Mouse (Mus musculus): ENCODE measurements around the gene Gm49486. TPM values are rescaled to one million over a fixed set of nuclear protein-coding genes. Genes with fewer than 3 reads are reported as not detected.

The Gm49486 gene
- polyA plus RNA-seq, 1 experiment from 2014 or later, result 0.30 TPM

- Histone ChIP-seq H3K4me1 (replicated peaks; ENCODE audit: control insufficient read depth, insufficient read depth, low read length) (no peaks in the 10 kb centered on the region), H3K4me3 (ENCODE audit: low read depth, low read length) (no peak overlapping the region), H3K27ac (ENCODE audit: low read depth, low read length) (no peak overlapping the region), H3K36me3 (ENCODE audit: control insufficient read depth, insufficient read depth) (no peaks in the 10 kb centered on the region), H3K9me3 (ENCODE audit: control insufficient read depth) (no peaks in the 10 kb centered on the region), H3K27me3 (replicated peaks; ENCODE audit: control insufficient read depth, insufficient read depth, low read length) (peaks cover 3% of the 10 kb centered on the region; the same call in 1 of the 2 replicates), H3K9ac (ENCODE audit: low read depth, low read length) (no peak overlapping the region), H3K4me2 (replicated peaks; ENCODE audit: low read depth) (no peak overlapping the region)
- ATAC-seq, result no peak
- TF ChIP-seq CTCF (IDR thresholded peaks at IDR 0.05; ENCODE audit: low read depth), result no peak
- whole genome bisulfite sequencing, result 17% methylated on average over 10 of the region's 10 CpGs
Observed at GRCm38 (mm10) chr15:79202575-79202974, 26.6 kb upstream of the Gm49486 start.

GRCm38 (mm10) chr15:79208211-79208610 is 21.0 kb upstream of the Gm49486 start:
- Histone ChIP-seq H3K4me2 (replicated peaks; ENCODE audit: low read depth) (no peak overlapping the region), H3K4me3 (ENCODE audit: low read depth, low read length) (no peak overlapping the region), H3K27ac (ENCODE audit: low read depth, low read length) (no peak overlapping the region), H3K9me3 (ENCODE audit: control insufficient read depth) (no peaks in the 10 kb centered on the region), H3K4me1 (replicated peaks; ENCODE audit: control insufficient read depth, insufficient read depth, low read length) (no peaks in the 10 kb centered on the region), H3K9ac (ENCODE audit: low read depth, low read length) (no peak overlapping the region), H3K36me3 (ENCODE audit: control insufficient read depth, insufficient read depth) (no peaks in the 10 kb centered on the region), H3K27me3 (replicated peaks; ENCODE audit: control insufficient read depth, insufficient read depth, low read length) (0 out of 2 replicates have a peak, but pooled peaks cover 3% of the 10 kb centered on the region)
- no peak for TF ChIP-seq CTCF (IDR thresholded peaks at IDR 0.05; ENCODE audit: low read depth)
- WGBS, result 65% methylated on average over 6 of the region's 6 CpGs
- ATAC-seq, result no peak

- H3K4me1 ChIP-seq (replicated peaks; ENCODE audit: control insufficient read depth, insufficient read depth, low read length), result no peaks in the 10 kb centered on the region
- no peak overlapping the region for H3K4me3 ChIP-seq (ENCODE audit: low read depth, low read length)
- 0 out of 2 replicates have a peak, but pooled peaks cover 3% of the 10 kb centered on the region for H3K27me3 ChIP-seq (replicated peaks; ENCODE audit: control insufficient read depth, insufficient read depth, low read length)
- no peaks in the 10 kb centered on the region for H3K9me3 ChIP-seq (ENCODE audit: control insufficient read depth)
- TF ChIP-seq CTCF (IDR thresholded peaks at IDR 0.05; ENCODE audit: low read depth), result no peak
- no peak overlapping the region for H3K4me2 ChIP-seq (replicated peaks; ENCODE audit: low read depth)
- H3K9ac ChIP-seq (ENCODE audit: low read depth, low read length), result no peak overlapping the region
- ATAC-seq, result no peak
- no peak overlapping the region for H3K27ac ChIP-seq (ENCODE audit: low read depth, low read length)
- 66% methylated on average over 27 of the region's 27 CpGs for WGBS
- H3K36me3 ChIP-seq (ENCODE audit: control insufficient read depth, insufficient read depth), result no peaks in the 10 kb centered on the region
Observed at GRCm38 (mm10) chr15:79208758-79209439, 20.3 kb upstream of the Gm49486 start.

- H3K4me2 ChIP-seq (replicated peaks; ENCODE audit: low read depth), result no peak overlapping the region
- ATAC-seq, result no peak
- no peak for TF ChIP-seq CTCF (IDR thresholded peaks at IDR 0.05; ENCODE audit: low read depth)
- 79% methylated on average over 2 of the region's 2 CpGs for WGBS
- no peak overlapping the region for H3K9ac ChIP-seq (ENCODE audit: low read depth, low read length)
- H3K9me3 ChIP-seq (ENCODE audit: control insufficient read depth), result no peaks in the 10 kb centered on the region
- 0 out of 2 replicates have a peak, but pooled peaks cover 2% of the 10 kb centered on the region for H3K27me3 ChIP-seq (replicated peaks; ENCODE audit: control insufficient read depth, insufficient read depth, low read length)
- no peaks in the 10 kb centered on the region for H3K36me3 ChIP-seq (ENCODE audit: control insufficient read depth, insufficient read depth)
- no peaks in the 10 kb centered on the region for H3K4me1 ChIP-seq (replicated peaks; ENCODE audit: control insufficient read depth, insufficient read depth, low read length)
- H3K4me3 ChIP-seq (ENCODE audit: low read depth, low read length), result no peak overlapping the region
- no peak overlapping the region for H3K27ac ChIP-seq (ENCODE audit: low read depth, low read length)
Observed at GRCm38 (mm10) chr15:79210357-79210756, 18.8 kb upstream of the Gm49486 start.

GRCm38 (mm10) chr15:79212750-79213446 is 16.3 kb upstream of the Gm49486 start:
- TF ChIP-seq CTCF (IDR thresholded peaks at IDR 0.05; ENCODE audit: low read depth), result no peak
- no peaks in the 10 kb centered on the region for H3K9me3 ChIP-seq (ENCODE audit: control insufficient read depth)
- no peaks in the 10 kb centered on the region for H3K36me3 ChIP-seq (ENCODE audit: control insufficient read depth, insufficient read depth)
- no peak overlapping the region for H3K4me2 ChIP-seq (replicated peaks; ENCODE audit: low read depth)
- no peaks in the 10 kb centered on the region for H3K27me3 ChIP-seq (replicated peaks; ENCODE audit: control insufficient read depth, insufficient read depth, low read length)
- no peak overlapping the region for H3K27ac ChIP-seq (ENCODE audit: low read depth, low read length)
- H3K4me1 ChIP-seq (replicated peaks; ENCODE audit: control insufficient read depth, insufficient read depth, low read length), result no peaks in the 10 kb centered on the region
- WGBS, result 87% methylated on average over 26 of the region's 26 CpGs
- H3K9ac ChIP-seq (ENCODE audit: low read depth, low read length), result no peak overlapping the region
- no peak for ATAC-seq
- H3K4me3 ChIP-seq (ENCODE audit: low read depth, low read length), result no peak overlapping the region

- no peak for ATAC-seq
Observed at GRCm38 (mm10) chr15:79213591-79213990, 15.6 kb upstream of the Gm49486 start.

More at GRCm38 (mm10) chr15:79213591-79213990, 15.6 kb upstream of the Gm49486 start:
- Histone ChIP-seq H3K27me3 (replicated peaks; ENCODE audit: control insufficient read depth, insufficient read depth, low read length) (no peaks in the 10 kb centered on the region), H3K4me3 (ENCODE audit: low read depth, low read length) (no peak overlapping the region), H3K9me3 (ENCODE audit: control insufficient read depth) (no peaks in the 10 kb centered on the region), H3K9ac (ENCODE audit: low read depth, low read length) (no peak overlapping the region), H3K4me1 (replicated peaks; ENCODE audit: control insufficient read depth, insufficient read depth, low read length) (no peaks in the 10 kb centered on the region), H3K36me3 (ENCODE audit: control insufficient read depth, insufficient read depth) (no peaks in the 10 kb centered on the region), H3K27ac (ENCODE audit: low read depth, low read length) (no peak overlapping the region), H3K4me2 (replicated peaks; ENCODE audit: low read depth) (no peak overlapping the region)
- WGBS, result 76% methylated on average over 6 of the region's 6 CpGs
- TF ChIP-seq CTCF (IDR thresholded peaks at IDR 0.05; ENCODE audit: low read depth), result no peak
